Mouse (Mus musculus) embryonic fibroblast, embryonic 13.5 days (primary cell): ENCODE results near the gene Cln5.

Experiments
- CTCF ChIP-seq: IDR thresholded peaks from 2 replicates; pipeline ENCODE4 v1.5.1; 2011; ENCODE audit warnings: mild to moderate bottlenecking, control low read depth, low read length, moderate library complexity, borderline replicate concordance; ENCODE audit not compliant: insufficient read depth
- POLR2A ChIP-seq: IDR thresholded peaks from 2 replicates; pipeline ENCODE4 v1.6.1; 2011; ENCODE audit warnings: low read depth, mild to moderate bottlenecking, control low read depth, low read length, moderate library complexity

GRCm38 (mm10) chr14:103095826-103096225, 25.8 kb downstream of the Cln5 start:
- TF ChIP-seq CTCF (no peak), POLR2A (no peak)
